Mouse (Mus musculus) inflammation-experienced regulatory T-cells, adult 6 months (primary cell): Measurements from ENCODE around the gene Polr1d. TPM values are rescaled to one million over a fixed set of nuclear protein-coding genes. Genes with fewer than 3 reads are reported as not detected.
A peak's percentile ranks its signal among the peaks of the same experiment; 100 is the strongest.

ENCODE experiments used
- ATAC-seq: one replicate; pipeline ENCODE4 v1.8.0; 2017
- polyA plus RNA-seq, 3 experiments: library from polyadenylated mRNA; unstranded; fragments of 100-300 nt; shearing (Covaris generic); gene quantifications; one replicate each; pipeline ENCODE4 v1.2.1; 2017

Polr1d gene
- polyA plus RNA-seq, 3 experiments from 2014 or later = 137 to 194 (median 168) TPM

DNA sequence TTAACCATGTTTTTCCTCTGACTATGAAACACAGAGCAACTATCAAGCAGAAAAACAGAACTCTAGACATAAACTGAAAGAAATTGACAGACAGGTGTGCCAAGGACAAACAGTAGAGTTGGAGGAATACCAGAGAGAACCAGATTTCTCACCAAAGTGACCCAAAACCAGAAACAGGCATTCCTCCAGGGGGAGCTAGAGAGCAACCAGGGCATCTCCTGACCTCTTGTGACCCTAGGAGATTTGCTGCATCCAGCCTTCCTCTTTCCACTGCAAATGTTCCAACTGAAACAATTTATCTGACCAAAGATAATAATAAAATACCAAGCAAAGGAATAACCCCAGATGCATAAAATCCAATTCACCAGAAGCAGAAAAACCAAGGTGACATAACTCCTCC is 70.5 kb downstream of the Polr1d start:
- ATAC-seq = no peak

DNA sequence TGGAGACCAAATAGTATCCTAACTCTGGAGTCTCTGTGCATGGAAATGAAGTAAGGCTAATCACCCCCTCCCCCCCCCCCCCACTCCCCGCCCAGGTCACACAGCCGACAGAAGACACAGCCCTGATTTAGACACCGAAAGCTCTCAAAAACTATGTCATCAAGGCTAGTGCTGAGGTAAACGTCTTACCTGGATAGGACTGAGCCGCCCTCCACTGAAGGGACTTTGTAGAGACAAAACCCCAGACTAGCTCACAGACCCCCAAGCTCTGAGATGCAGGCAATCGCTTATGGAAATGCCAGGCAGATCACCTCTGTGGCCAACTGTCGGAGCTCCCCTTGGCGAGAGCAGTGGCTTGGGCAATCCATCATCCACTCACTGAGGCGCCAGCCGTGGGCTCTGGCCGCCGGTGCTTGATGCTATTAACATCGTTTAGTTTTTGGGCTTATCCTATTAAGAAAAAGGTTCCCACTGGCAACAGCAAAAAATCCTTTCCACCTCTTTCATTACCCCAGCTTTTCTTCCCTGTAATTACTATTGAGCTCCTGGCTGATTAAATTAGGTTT is 78.0 kb downstream of the Polr1d start:
- no peak for ATAC-seq

GRCm38 (mm10) chr5:147155449-147156133 is 78.7 kb downstream of the Polr1d start:
- no peak for ATAC-seq

- no peak for ATAC-seq
Observed at GRCm38 (mm10) chr5:147156376-147156775, 79.5 kb downstream of the Polr1d start.

- ATAC-seq = no peak
Observed at GRCm38 (mm10) chr5:147157441-147157840, 80.6 kb downstream of the Polr1d start.

GRCm38 (mm10) chr5:147159320-147159719 is 82.5 kb downstream of the Polr1d start:
- peak; percentile 84 for ATAC-seq

- ATAC-seq = no peak
Observed at GRCm38 (mm10) chr5:147159792-147160191, 82.9 kb downstream of the Polr1d start.

Other genes with a start within 250 kb of the Polr1d start
- gene Rpl21, start 244.2 kb upstream of the Polr1d start, polyA plus RNA-seq = 1,000 to 10,000 TPM in 1 of 3 experiments, 100 to 1,000 TPM in 2; 475 to 1,461 (median 755) TPM
- gene Rasl11a, start 232.0 kb upstream of the Polr1d start, polyA plus RNA-seq = 10 to 100 TPM in 1 of 3 experiments, 1 to 10 TPM in 2; 6.9 to 10.7 (median 8.0) TPM
- gene Gtf3a, start 128.4 kb upstream of the Polr1d start, polyA plus RNA-seq = 10 to 100 TPM; 13.5 to 44.2 (median 38.2) TPM
- 10 to 100 TPM; 44.4 to 59.1 (median 50.4) TPM for gene Mtif3, start 113.2 kb upstream of the Polr1d start, polyA plus RNA-seq
- gene Lnx2, start 464 bp upstream of the Polr1d start, polyA plus RNA-seq = 10 to 100 TPM; 21.4 to 30.5 (median 28.0) TPM
- gene Gsx1, start 111.6 kb downstream of the Polr1d start, polyA plus RNA-seq = not detected
- gene Pdx1, start 192.9 kb downstream of the Polr1d start, polyA plus RNA-seq = not detected
- gene Cdx2, start 230.2 kb downstream of the Polr1d start, polyA plus RNA-seq = not detected
- gene Urad, start 245.4 kb downstream of the Polr1d start, polyA plus RNA-seq = not detected